Mouse (Mus musculus): ENCODE data around the gene Ndufs7.

Ndufs7 gene

DNA sequence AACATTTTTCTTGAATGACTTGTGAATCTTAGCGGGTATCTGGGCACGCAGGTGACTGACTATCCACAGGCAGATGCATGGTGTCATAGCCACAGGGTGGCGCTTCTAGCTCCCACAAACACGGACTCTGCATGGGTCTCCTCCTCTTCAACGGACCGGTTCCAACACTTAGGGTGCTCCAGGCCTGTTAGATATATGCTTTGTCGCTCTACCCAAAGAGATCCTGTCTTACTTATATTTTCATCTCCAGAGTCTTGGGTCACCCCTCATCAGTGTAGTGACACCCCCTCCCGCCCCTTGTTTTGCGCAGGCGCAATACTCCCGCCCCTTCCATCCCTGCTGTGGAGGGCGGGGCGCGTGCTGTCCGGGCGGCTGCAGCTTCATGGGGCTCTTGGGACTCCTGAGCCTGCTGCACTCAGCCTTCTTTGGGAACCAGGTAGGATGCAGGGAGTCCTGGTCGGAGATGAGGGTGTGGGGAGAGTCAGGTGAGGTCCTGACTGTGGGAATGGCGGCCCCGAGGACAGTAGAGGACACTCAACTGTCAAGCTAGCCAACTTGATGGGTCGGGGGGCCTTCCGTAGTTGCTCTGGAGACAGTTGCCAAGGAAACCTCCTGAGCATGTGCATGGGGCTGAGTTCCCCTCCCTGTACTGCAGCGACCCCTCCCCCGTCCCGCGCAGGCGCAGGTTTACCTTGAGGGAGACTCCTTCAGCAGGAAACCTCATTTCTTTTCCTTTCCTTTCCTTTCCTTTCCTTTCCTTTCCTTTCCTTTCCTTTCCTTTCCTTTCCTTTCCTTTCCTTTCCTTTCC lies 46.9 kb downstream of the Ndufs7 start, which contains the start of gene Apc2:
Gene Apc2, plus strand, starts transcription at position 360 of the 808 bp plus-strand sequence.
- DNase-seq, result peak; percentile 75

DNA sequence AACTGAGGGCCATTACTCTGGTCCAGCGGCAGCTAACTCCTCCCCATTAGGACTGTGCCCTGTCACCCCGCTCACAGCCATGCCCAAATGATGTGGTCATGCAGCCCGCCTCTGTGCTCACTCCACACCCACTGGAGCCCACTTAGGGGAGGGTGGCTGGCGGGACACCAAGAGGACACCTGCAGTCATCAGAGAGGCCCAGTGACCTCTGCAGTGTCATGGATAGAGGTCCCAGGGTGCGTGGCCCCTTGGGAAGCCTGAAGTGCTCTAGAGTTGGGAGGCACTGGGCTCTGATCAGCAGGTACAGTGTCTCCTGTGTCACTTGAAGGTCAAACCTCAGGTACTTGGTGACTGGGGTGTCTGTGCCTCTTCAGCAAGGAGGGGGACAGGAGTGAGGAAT lies 47.9 kb downstream of the Ndufs7 start:
- DNase-seq, result no peak

DNA sequence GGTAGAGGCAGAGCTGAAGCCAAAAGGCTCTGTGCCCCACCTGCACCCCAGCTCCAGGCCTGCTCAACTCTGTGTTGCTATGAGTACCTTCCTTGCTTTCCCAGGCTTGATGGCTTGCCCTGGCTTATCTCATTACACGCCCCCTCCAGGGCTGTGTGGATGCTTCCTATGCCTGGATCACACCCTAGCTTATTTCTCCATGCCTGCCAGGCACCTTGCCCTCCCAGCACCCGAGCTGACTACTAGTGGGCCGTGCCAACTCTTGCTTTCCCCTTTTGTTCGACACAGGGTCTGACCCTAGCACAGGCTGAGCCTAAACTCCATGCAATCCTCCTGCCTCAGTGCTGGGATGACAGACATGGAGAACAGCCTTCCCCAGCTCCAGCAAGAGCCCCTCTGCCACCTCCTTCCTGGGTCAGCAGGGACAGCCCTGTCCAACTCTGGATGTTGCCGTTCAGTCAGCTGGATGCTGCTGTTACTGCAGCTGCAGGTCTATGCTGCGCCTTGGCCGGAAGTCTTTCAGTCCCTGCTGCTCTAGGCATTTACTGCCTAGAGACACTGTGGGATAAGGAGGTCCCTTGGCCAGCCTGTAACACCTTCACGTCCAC lies 48.7 kb downstream of the Ndufs7 start:
- no peak for DNase-seq

DNA sequence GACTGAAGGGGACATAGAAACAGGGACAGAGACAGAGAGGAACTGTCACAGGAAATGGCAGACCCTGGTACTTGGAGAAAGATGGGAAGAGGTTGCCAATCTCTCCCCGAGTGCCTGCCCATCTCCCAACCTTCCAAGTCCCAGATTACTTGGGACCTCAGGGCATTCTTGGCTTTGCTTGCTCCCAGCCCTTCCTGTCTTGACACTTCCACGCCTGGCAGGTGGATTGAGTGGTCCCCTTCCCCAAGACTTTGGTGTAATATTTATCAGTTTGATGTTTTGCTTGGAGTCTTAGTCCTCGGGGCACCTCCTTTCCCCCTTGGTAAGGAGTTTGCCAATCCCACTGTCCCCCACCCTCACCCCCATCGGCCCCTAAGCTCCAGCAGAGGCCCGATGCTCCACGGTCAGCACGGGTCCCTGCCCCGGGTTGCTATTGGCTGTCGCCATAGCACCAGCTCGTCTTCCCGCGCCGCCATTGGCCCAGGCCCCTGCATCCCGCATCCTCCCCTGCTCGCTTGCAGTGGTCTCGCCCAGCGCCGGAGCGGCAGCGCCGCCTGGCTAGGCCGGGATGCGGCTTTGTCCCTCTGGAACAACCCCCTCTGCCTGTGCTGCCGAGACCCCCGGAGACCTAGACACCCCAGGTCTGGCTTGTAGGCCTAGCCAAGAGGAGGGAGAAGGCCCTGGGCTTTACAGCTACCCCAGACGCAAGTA lies 49.8 kb downstream of the Ndufs7 start:
- DNase-seq, result no peak

DNA sequence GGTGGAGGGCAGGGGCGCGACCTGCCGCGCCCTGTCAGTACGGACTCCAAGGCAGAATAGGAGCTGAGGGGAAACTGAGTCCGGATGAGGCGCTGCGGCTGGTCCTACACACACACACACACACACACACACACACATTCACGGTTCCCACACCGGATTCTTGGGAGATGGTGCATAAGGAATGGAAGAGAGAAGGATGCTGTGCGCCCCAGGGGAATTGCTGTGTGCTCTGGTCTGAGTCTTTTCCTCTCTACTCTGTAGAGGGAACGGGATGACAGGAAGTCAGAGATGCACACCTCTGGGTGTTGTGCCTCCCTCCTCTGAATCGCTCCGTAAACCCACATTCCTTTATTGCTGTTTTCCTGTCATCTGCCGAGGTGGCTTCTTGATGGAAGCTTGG lies 50.4 kb downstream of the Ndufs7 start:
- no peak for DNase-seq

DNA sequence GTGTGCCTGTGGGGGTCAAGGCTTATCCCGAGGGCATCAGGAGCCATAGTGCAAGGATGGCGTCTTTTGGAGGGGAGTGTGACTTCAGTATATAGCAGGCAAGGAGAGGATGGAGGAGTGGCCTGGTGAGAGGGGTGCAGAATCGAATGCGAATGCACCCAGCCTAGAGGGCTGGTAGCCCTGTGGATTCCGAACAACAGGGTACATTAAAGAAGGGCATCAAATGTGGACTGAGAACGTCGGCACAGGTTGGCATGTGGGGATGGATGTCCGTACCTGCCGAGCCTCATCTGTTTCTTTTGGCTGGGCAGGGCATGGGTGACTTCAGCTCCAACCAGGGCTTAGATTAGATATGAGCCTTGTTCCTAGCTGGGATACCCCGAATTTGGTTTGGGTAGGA lies 50.9 kb downstream of the Ndufs7 start:
- no peak for DNase-seq

DNA sequence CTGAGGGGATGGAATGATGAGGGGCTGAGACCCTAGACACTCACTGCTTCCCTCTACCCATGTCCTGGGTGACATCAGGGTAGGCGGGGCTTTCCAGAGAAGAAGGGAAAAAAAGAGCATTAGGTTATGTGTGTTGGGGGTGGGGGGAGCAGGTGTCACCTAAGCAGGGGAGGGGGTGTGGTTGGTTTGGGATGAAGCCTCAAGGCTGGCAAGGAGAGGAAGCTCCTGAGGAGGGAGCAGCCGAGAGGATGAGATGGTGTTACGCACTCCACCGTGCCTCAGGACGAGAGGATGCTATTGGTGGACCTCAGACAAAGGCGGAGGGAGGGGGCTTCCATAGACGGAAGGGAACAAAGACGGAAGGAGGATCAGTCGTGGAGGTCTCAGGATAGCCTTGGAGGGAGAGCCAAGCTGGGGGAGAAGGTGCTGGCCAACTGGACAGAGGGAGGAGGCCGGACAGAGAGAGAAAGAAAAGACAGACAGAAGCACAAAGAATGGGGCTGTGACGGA lies 51.8 kb downstream of the Ndufs7 start:
- no peak for DNase-seq

DNA sequence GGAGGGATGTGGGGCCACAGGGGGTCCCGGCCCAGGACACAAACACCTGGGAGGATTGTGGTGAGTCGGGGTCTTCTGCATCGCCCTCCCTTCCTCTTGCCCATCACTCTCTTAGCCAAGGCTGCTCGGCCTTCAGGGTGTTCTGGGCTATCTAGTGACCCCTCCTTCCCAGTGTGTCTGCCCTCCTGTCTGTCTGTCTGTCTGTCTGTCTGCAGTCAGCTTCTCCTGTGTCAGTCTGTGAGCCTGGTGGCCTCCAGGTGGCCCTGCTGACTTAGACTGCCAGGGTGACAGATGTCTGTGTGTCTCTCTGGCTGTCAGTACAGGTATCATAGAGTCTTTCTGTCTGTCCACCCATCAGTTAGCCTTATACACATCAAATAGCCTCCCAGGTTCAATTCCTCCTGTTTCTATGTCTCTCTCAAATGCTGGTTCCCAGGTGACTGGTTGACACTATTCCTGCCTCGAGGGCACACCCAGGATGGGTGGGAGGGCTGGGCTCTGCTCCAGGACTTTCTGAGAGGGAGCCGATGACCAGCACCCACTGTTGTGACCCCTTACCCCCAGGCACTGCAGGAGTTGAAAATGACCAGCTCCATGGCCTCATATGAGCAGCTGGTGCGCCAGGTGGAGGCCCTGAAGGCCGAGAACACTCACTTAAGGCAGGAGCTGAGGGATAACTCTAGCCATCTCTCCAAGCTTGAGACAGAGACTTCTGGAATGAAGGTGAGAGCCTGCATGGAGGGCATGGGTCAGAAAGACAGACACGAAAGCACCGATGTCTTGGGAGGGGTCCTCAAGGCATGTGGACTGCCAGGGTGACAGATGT lies 52.5 kb downstream of the Ndufs7 start:
- no peak for DNase-seq

DNA sequence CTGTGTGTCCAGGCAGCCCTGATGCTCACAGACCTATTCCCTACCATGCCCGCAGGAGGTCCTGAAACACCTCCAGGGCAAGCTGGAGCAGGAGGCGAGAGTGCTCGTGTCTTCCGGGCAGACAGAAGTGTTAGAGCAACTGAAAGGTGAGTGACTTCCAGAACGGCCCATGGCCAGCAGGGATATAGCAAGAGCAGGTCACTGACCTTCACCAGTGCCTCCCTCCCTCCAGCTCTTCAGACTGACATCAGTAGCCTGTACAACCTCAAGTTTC lies 53.1 kb downstream of the Ndufs7 start:
- no peak for DNase-seq

DNA sequence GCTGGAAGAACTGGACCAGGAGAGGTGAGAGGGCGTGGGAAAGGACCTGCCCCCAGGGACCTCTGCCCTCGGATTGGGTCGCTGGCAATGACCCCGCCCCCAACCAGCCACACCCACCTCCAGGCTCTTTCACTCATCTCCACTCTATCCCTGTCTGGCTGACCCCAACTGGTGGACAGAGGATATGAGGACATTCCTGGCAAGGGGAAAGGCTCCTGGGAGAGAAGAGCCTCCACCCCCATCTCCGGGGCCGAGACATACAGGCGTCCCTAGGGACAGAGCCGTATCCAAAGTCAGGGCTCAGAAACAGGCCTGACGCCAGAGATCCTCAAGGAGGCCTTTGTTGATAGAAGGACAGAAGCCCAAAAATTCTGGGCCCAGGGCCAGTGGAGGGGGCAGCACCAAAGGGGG lies 53.6 kb downstream of the Ndufs7 start:
- peak; percentile 80 for DNase-seq

DNA sequence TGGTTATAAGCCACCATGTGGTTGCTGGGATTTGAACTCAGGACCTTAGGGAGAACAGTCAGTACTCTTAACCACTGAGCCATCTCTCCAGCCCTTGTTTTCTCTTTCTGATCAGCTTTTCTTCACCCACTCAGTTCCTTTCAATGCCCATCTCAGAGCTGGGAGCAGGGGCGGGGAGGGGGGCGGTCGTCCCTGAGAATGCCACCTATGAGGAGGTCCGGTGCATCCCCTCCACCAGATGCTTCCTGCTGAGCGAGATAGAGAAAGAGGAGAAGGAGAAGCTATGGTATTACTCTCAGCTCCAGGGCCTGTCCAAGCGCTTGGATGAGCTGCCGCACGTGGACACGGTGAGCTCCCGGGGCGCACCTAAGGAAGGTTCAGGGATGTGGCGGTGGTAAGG lies 55.5 kb downstream of the Ndufs7 start:
- no peak for DNase-seq

DNA sequence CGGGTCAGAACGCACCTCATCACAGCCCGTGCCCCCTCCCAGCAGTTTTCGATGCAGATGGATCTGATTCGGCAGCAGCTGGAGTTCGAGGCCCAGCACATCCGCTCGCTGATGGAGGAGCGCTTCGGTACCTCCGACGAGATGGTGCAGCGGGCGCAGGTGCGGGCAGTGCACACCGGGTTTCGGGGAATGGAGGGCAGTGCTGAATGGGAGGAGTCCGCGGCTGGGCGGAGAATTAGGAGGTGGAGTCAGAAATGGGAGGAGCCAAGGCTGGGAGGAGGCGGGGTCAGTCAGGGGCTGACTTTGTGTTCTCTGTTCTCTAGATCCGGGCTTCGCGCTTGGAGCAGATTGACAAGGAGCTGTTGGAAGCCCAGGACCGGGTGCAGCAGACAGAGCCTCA lies 55.9 kb downstream of the Ndufs7 start:
- DNase-seq, result peak; percentile 33
